Mouse (Mus musculus) CH12F3 (cell line): Measurements from ENCODE around the gene Setd1b.

Experiments
- in situ Hi-C: fragments of 300-500 bp; cut with MboI; formaldehyde crosslinking; loops from 2 replicates; pipeline ENCODE4 v1.14.3; 2020; ENCODE audit warnings: low sequenced_read_pairs

Setd1b gene

DNA sequence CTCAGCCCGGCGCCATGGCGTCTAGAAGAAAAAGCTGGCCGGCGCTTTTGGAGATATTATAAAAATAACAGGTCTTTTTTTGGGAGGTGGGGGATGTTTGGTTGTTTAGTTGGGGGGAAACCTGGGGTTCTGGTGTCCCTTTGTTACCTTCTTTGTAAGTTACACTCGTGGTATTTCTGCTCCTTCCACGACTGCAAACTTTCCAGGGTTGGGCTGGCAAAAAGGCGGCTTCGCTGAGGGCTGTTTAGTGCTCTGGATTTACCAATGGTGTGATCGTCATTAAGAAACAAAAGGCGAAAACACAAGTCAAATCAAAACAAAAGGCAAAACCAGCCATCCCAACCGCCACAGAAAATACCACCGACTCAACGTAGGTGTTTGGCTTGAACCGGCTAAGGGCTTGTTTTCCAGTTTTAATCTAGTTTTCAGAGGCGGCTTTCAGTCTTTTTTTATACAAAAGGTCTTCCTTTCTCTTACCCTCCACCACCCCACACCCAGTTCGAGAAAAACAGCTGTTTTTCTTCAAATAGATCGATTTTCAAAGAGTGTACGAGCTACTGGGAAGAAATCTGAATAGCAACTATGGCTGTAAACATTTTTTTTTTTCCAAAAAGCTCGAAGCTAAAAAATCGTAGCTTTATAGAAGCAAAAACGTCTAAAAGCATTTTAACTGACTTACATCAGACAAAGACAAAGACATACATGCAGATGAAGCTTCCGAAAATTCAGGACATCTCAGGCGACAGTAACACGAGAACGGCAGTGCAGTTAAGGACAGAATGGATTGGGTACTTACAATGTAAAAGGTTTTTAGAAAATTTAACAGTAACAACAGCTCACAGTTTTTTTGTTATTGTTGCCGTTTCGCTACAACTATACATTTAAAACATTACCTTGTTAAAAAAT, 2.0 kb upstream of the Setd1b start:
- in situ Hi-C loops: no loop called here

DNA sequence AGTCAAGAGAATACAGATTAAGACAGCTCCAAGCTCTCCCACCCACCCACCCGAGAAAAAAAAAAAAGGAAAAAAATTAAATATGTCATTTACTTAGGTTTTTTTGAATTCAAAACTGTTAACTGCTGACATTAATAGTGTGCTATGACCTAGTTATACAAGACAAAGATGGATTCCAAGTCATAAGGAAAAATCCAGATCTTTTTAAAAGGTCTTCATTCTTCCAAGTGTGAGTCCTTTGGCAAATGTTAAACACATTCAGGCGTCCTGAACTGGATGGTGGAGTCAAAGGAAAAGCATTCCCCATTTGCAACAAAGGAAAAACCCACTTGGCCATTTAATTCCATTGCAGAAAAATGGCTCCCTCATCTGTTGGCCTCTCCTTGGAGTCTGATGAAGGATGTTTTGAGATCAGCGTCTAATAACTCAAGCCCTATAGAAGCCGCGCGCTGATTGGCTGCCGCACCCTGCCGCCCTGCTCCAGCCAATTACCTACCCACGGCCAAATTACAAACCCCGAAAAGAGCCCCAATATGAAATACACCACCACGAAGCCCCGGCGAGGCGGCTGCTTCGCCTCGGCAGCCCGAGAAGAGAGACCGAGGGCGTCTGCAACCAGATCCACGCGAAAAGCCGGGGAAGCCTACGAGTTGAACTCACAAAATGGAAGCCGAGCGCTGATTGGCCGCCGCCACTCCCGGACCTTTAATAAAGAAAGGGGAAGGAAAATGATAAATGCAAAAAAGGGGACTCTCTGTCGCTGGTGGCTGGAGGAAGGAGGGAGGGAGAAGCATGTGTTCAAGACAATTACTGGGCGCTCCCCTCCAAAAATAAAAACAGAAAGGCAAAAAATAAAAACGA, 1.1 kb upstream of the Setd1b start:
- in situ Hi-C loops: no loop called here

DNA sequence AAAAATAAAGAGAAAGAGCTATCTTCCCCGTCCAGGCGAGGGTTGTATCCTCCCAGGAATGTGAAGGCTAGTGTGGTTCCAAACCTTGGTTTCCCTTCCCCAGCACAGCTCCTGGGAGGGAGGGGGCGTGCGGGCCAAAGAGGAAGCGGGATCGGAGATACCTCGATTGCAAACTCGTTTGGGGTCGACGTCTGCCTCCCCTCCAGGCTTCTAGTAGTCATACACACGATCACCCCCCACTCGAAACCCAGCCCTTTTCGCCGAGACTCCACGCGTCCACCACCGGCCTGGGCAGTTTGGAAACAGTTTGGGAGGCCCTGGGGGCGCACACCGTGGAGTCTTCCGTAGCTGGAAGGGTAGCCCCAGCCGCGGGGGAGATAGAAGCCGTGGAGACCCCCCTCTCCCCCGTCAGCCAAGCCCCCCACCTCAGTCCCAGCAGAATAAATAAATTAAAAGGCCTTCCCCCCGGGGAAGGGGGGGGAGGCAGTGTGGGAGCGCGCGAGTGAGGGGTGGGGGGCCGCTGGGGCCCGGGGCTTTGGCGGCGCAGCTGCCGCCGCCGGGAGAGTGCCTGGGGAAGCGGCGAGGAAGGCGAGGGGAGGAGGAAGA, 335 bp upstream of the Setd1b start:
- in situ Hi-C loops: no loop called here

DNA sequence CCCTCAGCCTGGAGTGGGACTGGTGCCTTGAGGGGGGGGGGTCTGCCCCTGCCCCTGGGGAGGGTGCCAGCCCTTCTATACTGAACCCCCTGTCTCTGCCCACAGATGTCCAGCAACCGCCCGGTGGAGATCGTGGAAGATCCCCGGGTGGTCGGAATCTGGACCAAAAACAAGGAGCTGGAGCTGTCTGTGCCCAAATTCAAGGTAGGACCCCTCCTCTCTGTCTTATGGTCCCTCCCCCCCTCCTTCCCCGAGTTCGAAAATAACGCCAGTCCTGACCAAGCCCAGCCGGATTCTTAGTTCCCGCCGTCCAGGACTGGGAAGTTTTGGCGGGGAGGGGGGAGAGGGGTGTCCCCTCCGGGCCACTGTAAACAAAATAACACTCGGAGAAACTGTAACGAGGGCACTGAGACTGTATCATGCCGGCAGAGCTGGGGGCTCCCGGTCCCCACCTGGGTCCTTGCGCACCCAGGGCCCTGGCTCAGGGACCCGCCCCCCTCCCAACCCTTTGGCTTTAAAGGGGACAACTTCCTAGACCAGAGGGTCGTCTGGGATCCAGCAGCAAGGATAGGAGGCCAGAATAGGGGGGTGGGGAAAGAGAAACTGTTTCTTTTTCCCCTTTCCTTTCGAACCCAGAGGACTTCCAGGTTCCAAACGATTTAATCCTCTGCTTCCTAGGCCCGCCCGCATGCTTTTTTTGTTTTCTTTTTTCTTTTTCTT, 1.4 kb downstream of the Setd1b start:
- in situ Hi-C loops: no loop called here

DNA sequence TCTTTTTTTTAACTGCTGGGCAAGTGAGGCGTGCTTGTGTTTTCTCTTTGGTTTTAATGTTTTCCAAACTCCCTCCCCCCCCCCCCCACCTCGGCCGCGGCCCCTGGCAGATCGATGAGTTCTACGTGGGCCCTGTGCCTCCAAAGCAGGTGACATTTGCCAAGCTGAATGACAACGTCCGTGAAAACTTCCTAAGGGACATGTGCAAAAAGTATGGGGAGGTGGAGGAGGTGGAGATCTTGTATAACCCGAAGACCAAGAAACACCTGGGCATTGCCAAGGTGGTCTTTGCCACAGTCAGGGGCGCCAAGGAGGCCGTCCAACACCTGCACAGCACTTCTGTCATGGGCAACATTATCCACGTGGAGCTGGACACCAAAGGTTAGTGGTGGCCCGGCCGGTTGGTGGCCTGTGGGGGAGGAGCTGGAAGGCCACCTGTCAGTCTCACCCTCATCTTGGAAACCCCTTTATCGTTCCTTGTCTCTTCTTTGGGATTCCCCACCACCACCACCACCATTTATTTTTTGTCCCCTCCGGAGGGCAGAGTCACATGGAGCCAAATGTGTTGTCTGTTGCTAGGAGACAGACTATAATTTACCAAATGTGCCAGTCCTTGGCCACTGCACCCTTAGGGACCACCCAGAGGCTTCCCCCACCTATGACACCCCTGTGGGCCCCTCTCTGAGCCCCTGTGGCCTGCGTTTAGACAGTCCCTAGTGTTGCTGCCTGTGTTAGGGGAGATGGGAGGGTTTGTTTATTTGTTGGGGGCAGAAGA, 2.2 kb downstream of the Setd1b start:
- in situ Hi-C loops: no loop called here

DNA sequence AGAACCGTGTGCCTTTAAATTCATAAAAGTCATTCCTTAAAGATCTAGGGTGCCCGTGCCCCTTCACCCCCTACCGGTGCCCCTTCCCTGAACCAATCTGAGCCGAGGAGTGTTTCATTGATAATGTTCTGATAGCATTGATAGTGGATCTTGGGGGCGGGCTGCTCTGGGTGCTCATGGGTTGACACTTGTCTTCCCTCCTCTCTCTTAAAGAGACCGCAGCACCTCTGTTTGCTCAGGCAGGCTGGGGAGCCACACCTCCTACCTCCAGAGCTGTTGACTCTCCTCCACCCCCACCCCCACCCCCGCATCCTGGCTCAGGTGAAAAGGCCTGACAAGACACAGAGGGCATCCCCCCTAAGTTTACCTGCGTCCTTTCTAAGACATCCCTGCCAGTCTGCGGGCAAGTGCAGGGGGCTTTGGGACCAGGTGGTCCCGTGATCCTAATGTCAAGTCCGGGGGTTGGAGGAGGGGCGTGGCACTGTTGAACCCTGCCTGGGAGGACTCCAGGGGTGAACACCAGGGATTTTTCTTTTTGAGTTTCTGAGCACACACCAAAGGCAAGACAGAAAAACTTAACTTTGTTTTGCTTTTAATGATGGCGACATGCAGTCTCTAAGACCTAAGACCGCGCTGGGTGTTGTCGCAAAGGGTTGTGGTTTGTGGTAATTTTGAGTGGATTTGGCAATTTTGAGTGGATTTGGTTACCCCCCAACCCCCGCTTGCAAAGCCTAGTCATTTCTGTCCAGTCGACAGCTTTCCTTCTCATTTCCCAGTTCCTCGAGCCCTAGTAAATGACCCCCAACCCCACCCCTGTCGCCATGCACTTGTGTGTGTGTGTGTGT, 3.0 kb downstream of the Setd1b start:
- in situ Hi-C loops: no loop called here

DNA sequence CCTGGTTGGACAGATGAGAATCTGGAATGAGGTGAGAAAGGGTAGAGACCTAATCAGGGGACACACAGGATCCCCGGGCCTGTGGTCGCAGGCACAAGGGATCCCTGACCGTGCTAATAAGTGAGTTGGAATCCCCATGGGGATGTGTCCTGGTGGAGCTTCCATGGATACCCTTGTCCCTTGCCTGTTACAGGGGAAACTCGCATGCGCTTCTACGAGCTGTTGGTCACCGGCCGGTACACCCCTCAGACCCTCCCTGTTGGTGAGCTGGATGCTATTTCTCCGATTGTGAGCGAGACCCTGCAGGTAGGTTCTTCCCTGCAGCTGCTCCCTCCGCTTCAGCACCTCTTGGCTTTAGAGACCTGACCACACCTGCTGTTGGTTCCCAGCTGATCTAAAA, 4.4 kb downstream of the Setd1b start:
- in situ Hi-C loops: no loop called here

DNA sequence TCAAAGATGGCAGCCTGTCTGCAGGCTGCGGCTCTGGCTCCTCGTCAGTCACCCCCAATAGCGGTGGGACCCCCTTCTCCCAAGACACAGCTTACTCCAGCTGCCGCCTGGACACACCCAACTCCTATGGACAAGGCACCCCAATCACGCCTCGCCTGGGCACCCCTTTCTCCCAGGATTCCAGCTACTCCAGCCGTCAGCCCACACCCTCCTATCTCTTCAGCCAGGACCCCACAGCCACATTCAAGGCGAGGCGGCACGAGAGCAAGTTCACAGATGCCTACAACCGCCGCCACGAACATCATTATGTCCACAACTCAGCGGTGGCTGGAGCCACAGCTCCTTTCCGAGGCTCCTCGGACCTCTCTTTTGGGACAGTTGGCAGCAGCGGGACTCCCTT, 5.6 kb downstream of the Setd1b start:
- in situ Hi-C loops: no loop called here

DNA sequence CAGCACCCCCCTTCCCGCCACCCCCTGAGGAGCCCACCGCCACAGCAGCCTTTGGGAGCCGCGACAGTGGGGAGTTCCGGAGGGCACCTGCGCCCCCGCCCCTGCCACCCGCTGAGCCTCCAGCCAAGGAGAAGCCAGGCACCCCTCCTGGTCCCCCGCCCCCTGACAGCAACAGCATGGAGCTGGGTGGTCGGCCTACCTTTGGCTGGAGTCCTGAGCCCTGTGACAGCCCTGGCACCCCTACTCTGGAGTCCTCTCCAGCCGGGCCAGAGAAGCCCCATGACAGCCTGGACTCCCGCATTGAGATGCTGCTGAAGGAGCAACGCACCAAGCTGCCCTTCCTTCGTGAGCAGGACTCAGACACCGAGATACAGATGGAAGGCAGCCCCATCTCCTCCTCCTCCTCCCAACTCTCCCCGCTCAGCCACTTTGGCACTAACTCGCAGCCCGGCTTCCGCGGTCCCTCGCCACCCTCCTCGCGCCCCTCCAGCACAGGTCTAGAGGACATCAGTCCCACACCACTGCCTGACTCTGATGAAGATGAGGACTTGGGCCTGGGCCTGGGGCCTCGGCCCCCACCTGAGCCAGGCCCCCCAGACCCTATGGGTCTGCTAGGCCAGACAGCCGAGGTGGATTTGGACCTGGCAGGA, 6.2 kb downstream of the Setd1b start:
- in situ Hi-C loops: no loop called here

DNA sequence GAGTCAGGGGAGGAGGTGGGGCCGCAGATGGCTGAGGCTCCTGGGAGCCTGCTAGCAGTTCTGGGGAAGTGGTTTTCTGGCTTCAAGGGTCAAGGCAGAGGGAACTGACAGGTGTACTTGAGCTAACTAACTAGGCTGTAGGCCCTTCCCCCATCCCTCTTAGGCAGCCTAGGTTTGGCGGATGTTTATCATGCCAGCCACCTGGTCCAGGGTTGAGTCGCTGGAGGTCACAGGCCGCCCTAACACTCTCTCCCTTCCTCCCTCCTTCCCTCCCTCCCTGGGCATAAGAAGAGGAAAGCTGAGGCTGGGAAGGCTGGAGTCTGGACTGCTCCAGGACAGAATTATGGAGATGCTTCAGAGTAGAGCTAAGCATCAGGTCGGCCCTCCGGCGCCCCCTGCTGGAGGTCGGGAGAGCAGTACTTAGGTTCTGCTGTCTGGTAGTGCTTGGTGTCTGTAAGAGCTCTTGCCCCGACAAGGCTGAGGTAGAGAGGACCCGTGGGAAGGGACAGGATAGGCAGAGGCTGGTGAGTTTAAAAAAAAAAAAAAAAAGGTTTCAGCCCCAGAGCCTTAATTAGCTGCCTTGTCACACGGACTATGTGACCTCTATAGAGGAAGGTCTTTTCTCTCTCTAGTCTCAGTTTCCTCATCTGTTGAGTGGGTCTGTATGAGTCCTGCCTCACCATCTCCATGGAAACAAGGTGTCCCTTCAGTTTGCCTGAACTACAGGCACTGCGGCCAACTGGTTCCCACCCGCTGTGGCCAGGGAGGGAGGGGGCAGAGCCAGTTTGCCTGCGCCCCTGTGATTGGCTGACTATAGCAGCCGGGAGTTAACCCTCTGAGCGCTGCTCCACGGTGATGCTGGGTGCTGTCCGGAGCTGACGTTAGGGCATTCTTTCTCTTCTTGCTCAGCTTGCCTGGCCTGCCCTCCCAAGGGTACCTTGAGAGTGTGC, 7.7 kb downstream of the Setd1b start:
- in situ Hi-C loops: no loop called here

DNA sequence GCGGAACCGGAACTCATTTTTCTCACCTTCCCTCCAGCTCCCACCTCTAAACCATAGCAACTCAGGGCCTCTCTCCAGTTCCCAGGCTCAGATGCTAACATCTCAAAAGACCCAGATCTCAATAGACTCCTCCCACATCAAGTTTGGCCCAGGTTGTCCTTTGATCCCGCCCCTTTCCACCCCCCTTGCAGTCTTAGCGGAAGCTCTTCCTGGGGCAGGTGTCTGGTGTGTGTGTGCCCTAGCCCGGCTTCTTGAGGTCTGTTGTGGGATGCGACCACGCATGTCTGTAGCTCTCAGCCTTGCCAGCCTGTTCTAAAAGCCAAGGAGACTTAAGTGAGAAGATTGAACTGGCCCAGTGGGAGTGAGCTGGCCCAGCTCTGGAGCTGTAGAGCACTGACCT, 8.6 kb downstream of the Setd1b start:
- in situ Hi-C loops: no loop called here

DNA sequence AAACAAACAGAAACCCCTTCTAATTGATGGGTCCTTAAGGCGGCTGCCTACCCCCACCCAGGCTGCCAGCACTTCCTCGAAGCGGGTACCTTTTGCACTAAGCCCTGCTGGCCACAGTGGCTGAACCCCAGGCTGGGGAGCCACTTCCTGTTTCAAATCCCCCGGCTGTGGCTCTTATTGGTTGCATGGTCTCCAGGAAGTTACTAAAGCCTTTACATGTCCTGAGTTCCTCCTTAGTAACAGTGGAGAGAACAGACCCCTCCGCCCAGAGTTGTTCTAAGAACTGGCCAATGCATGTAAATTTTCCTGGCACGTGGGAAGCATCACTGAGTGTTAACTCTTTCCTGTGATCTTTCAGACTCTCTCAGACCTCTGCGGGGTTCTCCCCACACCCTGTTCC, 9.1 kb downstream of the Setd1b start:
- in situ Hi-C loops: no loop called here

DNA sequence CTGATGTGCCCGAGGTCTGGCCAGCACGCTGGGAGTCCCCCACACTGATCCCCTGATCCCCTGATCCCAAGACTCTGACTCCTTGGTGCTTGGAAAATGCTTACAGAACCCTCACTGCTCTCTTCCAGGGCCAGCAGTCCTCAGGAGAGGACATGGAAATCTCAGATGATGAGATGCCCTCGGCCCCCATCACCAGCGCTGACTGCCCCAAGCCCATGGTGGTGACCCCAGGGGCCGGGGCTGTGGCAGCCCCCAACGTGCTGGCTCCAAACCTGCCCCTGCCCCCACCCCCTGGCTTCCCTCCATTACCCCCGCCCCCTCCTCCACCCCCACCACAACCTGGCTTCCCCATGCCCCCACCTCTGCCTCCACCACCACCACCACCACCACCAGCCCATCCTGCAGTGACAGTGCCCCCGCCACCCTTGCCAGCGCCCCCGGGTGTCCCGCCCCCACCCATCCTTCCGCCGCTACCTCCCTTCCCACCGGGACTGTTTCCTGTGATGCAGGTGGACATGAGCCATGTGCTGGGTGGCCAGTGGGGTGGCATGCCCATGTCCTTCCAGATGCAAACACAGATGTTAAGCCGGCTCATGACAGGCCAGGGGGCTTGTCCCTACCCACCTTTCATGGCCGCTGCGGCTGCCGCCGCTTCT, 9.8 kb downstream of the Setd1b start:
- in situ Hi-C loops: no loop called here

DNA sequence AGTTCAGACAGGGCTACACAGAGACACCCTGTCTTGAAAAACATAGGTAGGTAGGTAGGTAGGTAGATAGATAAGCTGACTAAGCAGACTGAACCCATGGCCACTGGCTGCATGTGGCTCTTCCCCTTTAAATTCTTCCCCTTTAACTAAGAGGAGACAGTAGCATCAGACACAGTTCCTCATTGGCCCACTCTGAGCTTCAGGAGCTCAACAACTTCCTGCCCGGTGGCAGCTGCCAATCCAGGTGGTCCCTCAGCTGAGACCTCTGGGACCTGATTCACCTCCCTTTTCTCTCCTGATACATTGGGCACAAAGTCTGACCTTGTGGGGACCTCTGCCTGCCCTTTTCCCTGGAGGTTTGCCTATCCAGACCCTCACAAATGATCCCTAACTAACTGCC, 10.9 kb downstream of the Setd1b start:
- in situ Hi-C loops: no loop called here

DNA sequence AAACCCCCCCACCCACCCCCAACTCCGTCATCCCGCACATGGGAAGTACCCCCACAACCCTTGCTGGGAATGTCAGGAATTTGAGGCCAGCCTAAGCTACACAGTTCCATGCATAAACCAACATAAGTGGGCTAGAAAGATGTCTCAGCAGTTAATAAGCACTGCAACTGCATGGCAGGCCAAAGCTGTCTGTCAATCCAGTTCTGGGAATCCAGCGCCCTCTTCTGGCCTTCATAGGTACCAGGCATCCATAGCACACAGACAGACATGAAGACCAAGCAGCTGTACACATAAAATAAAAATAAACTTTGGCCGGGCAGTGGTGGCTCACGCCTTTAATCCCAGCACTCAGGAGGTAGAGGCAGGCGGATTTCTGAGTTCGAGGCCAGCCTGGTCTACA, 13.4 kb downstream of the Setd1b start:
- in situ Hi-C loops: no loop called here

DNA sequence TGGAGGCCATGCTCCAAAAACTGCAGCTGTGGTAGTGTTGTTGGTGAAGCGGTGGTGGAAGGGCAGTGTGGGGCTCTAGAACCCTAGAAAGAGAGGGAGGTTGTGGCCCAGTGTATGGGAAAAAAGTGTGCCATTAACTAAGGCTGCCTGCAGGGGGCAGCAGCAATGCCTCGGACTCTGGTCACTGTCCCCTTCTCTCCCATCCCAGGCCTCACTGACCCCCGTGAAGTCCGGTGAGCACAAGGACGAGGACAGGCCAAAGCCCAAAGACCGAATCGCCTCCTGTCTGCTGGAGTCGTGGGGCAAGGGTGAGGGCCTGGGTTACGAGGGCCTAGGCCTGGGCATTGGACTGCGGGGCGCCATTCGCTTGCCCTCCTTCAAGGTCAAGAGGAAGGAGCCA, 14.8 kb downstream of the Setd1b start:
- in situ Hi-C loops: no loop called here

DNA sequence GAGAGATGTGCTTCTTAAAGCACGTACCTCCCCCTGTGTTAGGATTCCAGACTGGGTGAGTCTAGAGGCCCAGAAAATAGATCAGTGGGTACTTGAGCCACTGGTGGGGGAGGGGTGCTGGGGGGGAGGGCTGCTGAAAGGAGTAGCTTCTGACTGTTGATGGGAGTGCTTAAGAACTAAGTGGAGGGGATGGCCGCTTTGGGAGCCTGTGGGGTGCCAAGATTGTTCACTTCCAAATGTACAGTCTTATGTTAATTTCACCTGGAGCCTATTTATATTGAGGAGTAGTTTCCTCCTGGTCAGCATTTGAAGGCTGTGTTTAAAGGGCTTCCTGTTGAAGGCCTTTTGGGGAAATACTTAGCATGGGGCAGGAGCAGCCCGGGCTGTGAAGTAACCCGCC, 16.0 kb downstream of the Setd1b start:
- in situ Hi-C loops: no loop called here
